Mouse (Mus musculus) limb, embryonic 14.5 days (tissue): Measurements from ENCODE around the gene Nle1. TPM values are rescaled to one million over a fixed set of nuclear protein-coding genes. Genes with fewer than 3 reads are reported as not detected.

Source experiments
- ATAC-seq: fragments of 200-750 bp; cut with Nextera tagmentation; 2 replicates; pipeline ENCODE4 v1.8.0; 2017; ENCODE audit warnings: low read depth, moderate number of reproducible peaks, moderate TSS enrichment; ENCODE audit not compliant: low FRiP score
- DNase-seq: peaks from one replicate; pipeline ENCODE4 v3.0.0-alpha.2; 2015; ENCODE audit warnings: low spot score
- H3K27ac ChIP-seq: fragments of 300-500 bp; sonication (generic); replicated peaks from 2 replicates; pipeline ENCODE4 v1.5.1; 2014; ENCODE audit warnings: low read depth, mild to moderate bottlenecking, low read length, moderate library complexity, mixed read lengths
- H3K27me3 ChIP-seq: fragments of 300-500 bp; sonication (generic); 2 replicates; pipeline ENCODE4 v1.6.1; 2014; ENCODE audit warnings: low read length, mixed read lengths; ENCODE audit not compliant: control insufficient read depth, insufficient read depth
- H3K36me3 ChIP-seq: fragments of 300-500 bp; sonication (generic); 2 replicates; pipeline ENCODE4 v1.6.1; 2014; ENCODE audit warnings: mild to moderate bottlenecking, low read length, moderate library complexity, mixed read lengths; ENCODE audit not compliant: control insufficient read depth, insufficient read depth
- H3K4me1 ChIP-seq: fragments of 300-500 bp; sonication (generic); 2 replicates; pipeline ENCODE4 v1.6.1; 2014; ENCODE audit warnings: antibody characterized with exemption, low read length, mixed read lengths; ENCODE audit not compliant: control insufficient read depth, insufficient read depth
- H3K4me2 ChIP-seq: fragments of 300-500 bp; sonication (generic); replicated peaks from 2 replicates; pipeline ENCODE4 v1.6.1; 2014; ENCODE audit warnings: low read depth, mild to moderate bottlenecking, low read length, moderate library complexity; ENCODE audit not compliant: severe bottlenecking
- H3K4me3 ChIP-seq: fragments of 300-500 bp; sonication (generic); replicated peaks from 2 replicates; pipeline ENCODE4 v1.5.1; 2014; ENCODE audit warnings: low read length
- H3K9ac ChIP-seq: fragments of 300-500 bp; sonication (generic); 2 replicates; pipeline ENCODE4 v1.6.1; 2014; ENCODE audit warnings: mild to moderate bottlenecking, low read depth, low read length, moderate library complexity; ENCODE audit not compliant: severe bottlenecking
- H3K9me3 ChIP-seq: fragments of 300-500 bp; sonication (generic); 2 replicates; pipeline ENCODE4 v1.6.1; 2016; ENCODE audit warnings: low read length; ENCODE audit not compliant: control insufficient read depth
- POLR2A ChIP-seq: fragments of 200-500 bp; IDR thresholded peaks from 2 replicates; pipeline ENCODE4 v1.8.0; 2012; ENCODE audit warnings: inconsistent platforms, mild to moderate bottlenecking, moderate library complexity, borderline replicate concordance; ENCODE audit not compliant: insufficient read depth, insufficient read length; ENCODE audit errors: extremely low read depth
- WGBS: fragments of 180-500 bp; shearing (Covaris S2); extraction: QIAGEN DNeasy Blood & Tissue Kit; methylation state at CpG from one replicate; pipeline ENCODE4 v1.1.7; 2014; 5-methylcytosine and 5-hydroxymethylcytosine counted together
- polyA plus RNA-seq, 2 experiments: library from polyadenylated mRNA; depleted of rRNA in 1 of 2; stranded (reverse) in 1 of 2; unstranded in 1 of 2; fragments of >200 nt; fragmentation: Nextera tagmentation in 1 of 2; extraction: Ambion mirVana in 1 of 2; gene quantifications; 2 replicates each; pipeline versions ENCODE4 v1.2.1 to v1.2.3; 2012 to 2014

The Nle1 gene
- polyA plus RNA-seq, 2 experiments: 30.0 to 81.6 TPM

DNA sequence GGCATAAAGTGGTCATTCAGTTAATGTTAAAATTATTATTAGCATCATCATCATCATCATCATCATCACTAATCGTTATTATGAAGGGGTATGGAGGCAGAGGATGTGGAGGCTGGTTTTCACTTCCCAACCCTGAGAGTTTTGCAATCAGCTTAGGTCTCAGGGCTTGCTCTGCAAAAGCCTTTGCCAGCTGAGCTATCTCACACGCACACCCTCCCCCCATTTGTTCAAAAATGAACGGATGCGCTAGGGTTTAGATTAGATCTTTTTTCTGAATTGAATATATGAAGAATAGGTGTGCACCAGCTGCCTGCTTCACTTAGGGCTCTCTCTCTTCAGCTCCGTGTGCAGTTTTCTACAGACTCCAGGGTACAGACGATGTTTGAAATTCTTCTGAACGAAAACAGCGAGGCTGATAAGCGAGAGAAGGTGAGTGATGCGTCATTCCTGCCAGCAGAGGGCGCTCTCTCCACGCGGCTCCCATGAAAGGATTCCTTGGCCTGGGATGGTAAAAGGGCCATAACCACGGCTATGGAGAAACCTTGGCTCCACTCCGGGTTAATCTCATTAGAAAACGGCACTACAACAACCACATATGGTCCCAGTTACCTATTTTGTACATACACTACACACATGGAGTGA lies 6.6 kb upstream of the Nle1 start:
- ATAC-seq: peak; percentile 36; the same call in 1 of the 2 replicates
- H3K9ac ChIP-seq: no peak overlapping the region
- WGBS: 9% methylated on average over 16 of the region's 16 CpGs
- H3K4me1 ChIP-seq: no peaks in the 10 kb centered on the region
- no peaks in the 10 kb centered on the region; the same call in 1 of the 2 replicates for H3K27me3 ChIP-seq
- TF ChIP-seq POLR2A: no peak
- H3K4me3 ChIP-seq: no peak overlapping the region
- no peaks in the 10 kb centered on the region for H3K9me3 ChIP-seq
- peak overlapping the region; percentile 43 for H3K4me2 ChIP-seq
- DNase-seq: peak; percentile 78
- H3K36me3 ChIP-seq: no peaks in the 10 kb centered on the region
- no peak overlapping the region for H3K27ac ChIP-seq

GRCm38 (mm10) chr11:82910679-82911389 lies 2.6 kb upstream of the Nle1 start:
- Histone ChIP-seq H3K27me3 (no peaks in the 10 kb centered on the region; the same call in 1 of the 2 replicates), H3K27ac (no peak overlapping the region), H3K4me2 (no peak overlapping the region), H3K4me1 (peaks cover 6% of the 10 kb centered on the region), H3K4me3 (no peak overlapping the region; the same call in 1 of the 2 replicates), H3K9me3 (no peaks in the 10 kb centered on the region), H3K36me3 (peaks cover 2% of the 10 kb centered on the region), H3K9ac (no peak overlapping the region)
- WGBS: 78% methylated on average over 11 of the region's 11 CpGs
- TF ChIP-seq POLR2A: no peak
- peak; percentile 28 for DNase-seq
- peak; percentile 42 for ATAC-seq

DNA sequence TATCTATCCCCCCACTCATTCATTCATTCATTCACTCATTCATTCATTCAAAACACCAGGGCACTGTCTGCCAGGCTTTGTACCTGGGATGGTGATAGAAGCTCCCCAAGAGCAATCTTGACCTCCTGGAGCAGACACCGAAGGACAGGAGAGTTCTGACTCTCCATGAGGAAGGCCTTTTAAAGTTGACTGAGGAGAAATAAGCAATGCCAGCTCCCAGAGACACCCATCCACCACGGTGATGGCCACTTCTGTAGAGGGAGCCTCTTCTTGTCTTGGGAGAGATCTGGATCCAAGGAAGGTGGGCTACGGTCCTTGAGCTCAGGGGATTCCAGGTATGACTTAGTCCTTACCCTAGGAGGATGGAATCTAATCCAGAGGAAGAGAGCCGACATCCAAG lies 2.0 kb upstream of the Nle1 start, which contains the start of gene Unc45b:
TSS of gene Unc45b (plus strand) at position 301 of the 400 bp plus-strand sequence.
- Histone ChIP-seq H3K27me3 (no peaks in the 10 kb centered on the region; the same call in 1 of the 2 replicates), H3K4me3 (no peak within 1 kb of the TSS; the same call in 1 of the 2 replicates), H3K36me3 (peaks cover 8% of the 10 kb centered on the region), H3K9me3 (no peaks in the 10 kb centered on the region), H3K4me2 (no peak within 1 kb of the TSS), H3K4me1 (peaks cover 6% of the 10 kb centered on the region), H3K27ac (no peak within 1 kb of the TSS), H3K9ac (no peak within 1 kb of the TSS)
- TF ChIP-seq POLR2A: no peak
- DNase-seq: no peak
- no peak for ATAC-seq
- 87% methylated on average over 4 of the region's 4 CpGs for WGBS

GRCm38 (mm10) chr11:82908608-82908989 lies 388 bp upstream of the Nle1 start:
- peak overlapping the region; percentile 87 for H3K4me3 ChIP-seq
- H3K9ac ChIP-seq: peak overlapping the region; percentile 81
- no peak for TF ChIP-seq POLR2A
- no peak for DNase-seq
- ATAC-seq: no peak
- no peak overlapping the region for H3K27ac ChIP-seq
- H3K9me3 ChIP-seq: no peaks in the 10 kb centered on the region
- H3K36me3 ChIP-seq: peaks cover 24% of the 10 kb centered on the region
- H3K4me2 ChIP-seq: peak overlapping the region; percentile 74
- WGBS: 68% methylated on average over 10 of the region's 10 CpGs
- no peaks in the 10 kb centered on the region; the same call in 1 of the 2 replicates for H3K27me3 ChIP-seq
- H3K4me1 ChIP-seq: peaks cover 6% of the 10 kb centered on the region

DNA sequence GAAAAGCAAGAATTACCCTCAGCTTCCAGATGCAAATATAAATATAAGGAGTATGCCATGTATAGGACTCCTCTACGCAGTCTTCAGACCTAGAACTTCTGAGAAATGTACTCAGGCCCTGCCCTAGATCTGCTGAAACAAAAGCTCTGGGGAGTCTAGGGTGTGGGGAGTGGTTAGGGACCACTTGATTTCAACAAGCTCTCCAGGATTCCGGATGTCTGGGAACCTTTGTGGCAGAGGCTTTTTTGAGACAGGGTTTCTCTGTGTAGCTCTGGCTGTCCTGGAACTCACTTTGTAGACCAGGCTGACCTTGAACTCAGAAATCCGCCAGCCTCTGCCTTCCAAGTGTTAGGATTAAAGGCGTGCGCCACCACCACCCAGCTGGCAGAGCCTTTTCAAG lies 2.4 kb downstream of the Nle1 start:
- Histone ChIP-seq H3K27me3 (no peaks in the 10 kb centered on the region; the same call in 1 of the 2 replicates), H3K4me2 (no peak overlapping the region), H3K36me3 (peaks cover 51% of the 10 kb centered on the region), H3K4me3 (no peak overlapping the region), H3K27ac (no peak overlapping the region), H3K4me1 (peaks cover 6% of the 10 kb centered on the region), H3K9me3 (no peaks in the 10 kb centered on the region), H3K9ac (no peak overlapping the region)
- ATAC-seq: no peak
- no peak for TF ChIP-seq POLR2A
- DNase-seq: no peak
- 89% methylated on average over 5 of the region's 5 CpGs for WGBS
